Mouse (Mus musculus): Measurements from ENCODE around the gene Col4a2. TPM values are rescaled to one million over a fixed set of nuclear protein-coding genes. Genes with fewer than 3 reads are reported as not detected.

The Col4a2 gene
- polyA plus RNA-seq, 1 experiment from 2014 or later: 57.1 TPM

DNA sequence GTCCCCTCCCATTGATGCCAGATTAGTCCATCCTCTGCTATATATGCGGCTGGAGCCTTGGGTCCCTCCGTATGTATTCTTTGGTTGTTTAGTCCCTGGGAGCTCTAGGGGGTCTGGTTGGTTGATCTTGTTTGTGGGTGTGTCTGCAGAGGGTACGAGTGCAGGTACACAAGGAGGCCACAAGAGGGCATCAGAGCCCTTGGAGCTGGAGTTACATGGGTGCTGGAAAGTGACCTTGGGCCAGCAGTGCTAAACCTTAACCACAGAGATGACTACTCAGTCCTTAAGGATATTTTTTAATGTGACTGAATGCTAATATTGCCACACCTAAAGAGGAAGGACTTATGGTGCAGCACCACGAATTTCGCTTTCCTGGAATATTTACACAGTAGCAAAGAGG is 118.1 kb downstream of the Col4a2 start:
- Histone ChIP-seq H3K4me2 (replicated peaks; ENCODE audit: low read depth, low read length) (no peak overlapping the region), H3K27ac (ENCODE audit: low read length) (no peak overlapping the region), H3K9me3 (ENCODE audit: control insufficient read depth, low read depth, low read length) (no peaks in the 10 kb centered on the region), H3K27me3 (ENCODE audit: control insufficient read depth, insufficient read depth, low read length) (no peaks in the 10 kb centered on the region), H3K4me3 (ENCODE audit: low read depth, low read length) (no peak overlapping the region), H3K4me1 (ENCODE audit: control insufficient read depth, insufficient read depth, low read length) (no peaks in the 10 kb centered on the region), H3K9ac (replicated peaks; ENCODE audit: low read depth, low read length) (no peak overlapping the region), H3K36me3 (ENCODE audit: control insufficient read depth, insufficient read depth, low read length) (peaks cover 40% of the 10 kb centered on the region)
- WGBS: 62% methylated on average over 5 of the region's 5 CpGs
- ATAC-seq (ENCODE audit: insufficient number of reproducible peaks, insufficient read depth, low FRiP score, low read depth): no peak

GRCm38 (mm10) chr8:11437862-11438261 is 125.3 kb downstream of the Col4a2 start:
- Histone ChIP-seq H3K27me3 (ENCODE audit: control insufficient read depth, insufficient read depth, low read length) (no peaks in the 10 kb centered on the region), H3K27ac (ENCODE audit: low read length) (no peak overlapping the region), H3K4me2 (replicated peaks; ENCODE audit: low read depth, low read length) (no peak overlapping the region), H3K9me3 (ENCODE audit: control insufficient read depth, low read depth, low read length) (no peaks in the 10 kb centered on the region), H3K4me3 (ENCODE audit: low read depth, low read length) (no peak overlapping the region), H3K4me1 (ENCODE audit: control insufficient read depth, insufficient read depth, low read length) (no peaks in the 10 kb centered on the region), H3K9ac (replicated peaks; ENCODE audit: low read depth, low read length) (no peak overlapping the region), H3K36me3 (ENCODE audit: control insufficient read depth, insufficient read depth, low read length) (peaks cover 47% of the 10 kb centered on the region)
- no peak for ATAC-seq (ENCODE audit: insufficient number of reproducible peaks, insufficient read depth, low FRiP score, low read depth)
- 52% methylated on average over 12 of the region's 12 CpGs for WGBS

- ATAC-seq (ENCODE audit: insufficient number of reproducible peaks, insufficient read depth, low FRiP score, low read depth): no peak
- Histone ChIP-seq H3K9me3 (ENCODE audit: control insufficient read depth, low read depth, low read length) (no peaks in the 10 kb centered on the region), H3K27ac (ENCODE audit: low read length) (no peak overlapping the region), H3K4me3 (ENCODE audit: low read depth, low read length) (no peak overlapping the region), H3K4me1 (ENCODE audit: control insufficient read depth, insufficient read depth, low read length) (no peaks in the 10 kb centered on the region), H3K9ac (replicated peaks; ENCODE audit: low read depth, low read length) (no peak overlapping the region), H3K27me3 (ENCODE audit: control insufficient read depth, insufficient read depth, low read length) (no peaks in the 10 kb centered on the region), H3K4me2 (replicated peaks; ENCODE audit: low read depth, low read length) (no peak overlapping the region), H3K36me3 (ENCODE audit: control insufficient read depth, insufficient read depth, low read length) (peaks cover 40% of the 10 kb centered on the region)
- 92% methylated on average over 6 of the region's 6 CpGs for WGBS
Measured at GRCm38 (mm10) chr8:11441291-11441690, 128.7 kb downstream of the Col4a2 start.

DNA sequence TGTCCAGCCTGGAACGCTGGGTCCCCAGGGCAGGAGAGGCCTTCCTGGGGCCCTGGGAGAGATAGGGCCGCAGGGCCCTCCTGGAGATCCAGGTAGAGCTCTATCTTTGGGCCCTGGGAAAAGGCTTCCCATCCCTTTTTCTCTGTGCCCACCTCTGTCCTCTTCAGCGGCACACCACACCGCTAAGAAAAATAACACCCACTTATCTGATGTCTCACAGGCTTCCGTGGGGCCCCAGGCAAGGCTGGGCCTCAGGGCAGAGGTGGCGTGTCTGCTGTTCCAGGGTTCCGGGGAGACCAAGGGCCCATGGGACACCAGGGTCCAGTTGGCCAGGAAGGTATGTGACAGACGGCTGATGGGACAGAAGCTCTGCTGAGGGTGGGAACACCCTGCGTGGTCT is 131.0 kb downstream of the Col4a2 start:
- ATAC-seq (ENCODE audit: insufficient number of reproducible peaks, insufficient read depth, low FRiP score, low read depth): no peak
- no peaks in the 10 kb centered on the region for H3K4me1 ChIP-seq (ENCODE audit: control insufficient read depth, insufficient read depth, low read length)
- no peak overlapping the region for H3K9ac ChIP-seq (replicated peaks; ENCODE audit: low read depth, low read length)
- H3K27me3 ChIP-seq (ENCODE audit: control insufficient read depth, insufficient read depth, low read length): no peaks in the 10 kb centered on the region
- no peak overlapping the region for H3K4me3 ChIP-seq (ENCODE audit: low read depth, low read length)
- H3K27ac ChIP-seq (ENCODE audit: low read length): no peak overlapping the region
- H3K9me3 ChIP-seq (ENCODE audit: control insufficient read depth, low read depth, low read length): no peaks in the 10 kb centered on the region
- H3K4me2 ChIP-seq (replicated peaks; ENCODE audit: low read depth, low read length): no peak overlapping the region
- H3K36me3 ChIP-seq (ENCODE audit: control insufficient read depth, insufficient read depth, low read length): peaks cover 26% of the 10 kb centered on the region
- 87% methylated on average over 9 of the region's 9 CpGs for WGBS

DNA sequence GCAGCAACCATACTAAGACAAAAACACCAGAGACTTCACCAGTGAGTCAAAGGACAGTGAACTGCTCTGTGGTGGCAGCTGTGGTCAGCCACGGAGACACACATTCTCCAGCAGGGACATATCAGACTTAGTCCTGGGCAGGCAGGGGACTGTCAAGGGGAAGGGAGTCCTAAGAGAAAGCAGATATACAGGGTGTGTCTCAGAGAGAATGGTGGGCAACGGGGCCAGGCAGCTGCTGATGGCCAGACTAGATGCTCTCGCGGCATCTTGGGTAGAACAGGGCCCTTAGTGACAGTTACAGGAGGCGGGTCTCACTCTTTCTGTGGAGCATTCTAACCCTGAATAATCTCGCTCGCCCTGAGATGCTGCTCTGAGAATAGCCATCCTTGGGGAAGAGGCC is 131.6 kb downstream of the Col4a2 start:
- no peak overlapping the region for H3K4me3 ChIP-seq (ENCODE audit: low read depth, low read length)
- no peak overlapping the region for H3K9ac ChIP-seq (replicated peaks; ENCODE audit: low read depth, low read length)
- peaks cover 21% of the 10 kb centered on the region for H3K36me3 ChIP-seq (ENCODE audit: control insufficient read depth, insufficient read depth, low read length)
- no peaks in the 10 kb centered on the region for H3K4me1 ChIP-seq (ENCODE audit: control insufficient read depth, insufficient read depth, low read length)
- no peaks in the 10 kb centered on the region for H3K27me3 ChIP-seq (ENCODE audit: control insufficient read depth, insufficient read depth, low read length)
- no peak overlapping the region for H3K4me2 ChIP-seq (replicated peaks; ENCODE audit: low read depth, low read length)
- ATAC-seq (ENCODE audit: insufficient number of reproducible peaks, insufficient read depth, low FRiP score, low read depth): no peak
- no peak overlapping the region for H3K27ac ChIP-seq (ENCODE audit: low read length)
- no peaks in the 10 kb centered on the region for H3K9me3 ChIP-seq (ENCODE audit: control insufficient read depth, low read depth, low read length)
- 83% methylated on average over 7 of the region's 7 CpGs for WGBS

DNA sequence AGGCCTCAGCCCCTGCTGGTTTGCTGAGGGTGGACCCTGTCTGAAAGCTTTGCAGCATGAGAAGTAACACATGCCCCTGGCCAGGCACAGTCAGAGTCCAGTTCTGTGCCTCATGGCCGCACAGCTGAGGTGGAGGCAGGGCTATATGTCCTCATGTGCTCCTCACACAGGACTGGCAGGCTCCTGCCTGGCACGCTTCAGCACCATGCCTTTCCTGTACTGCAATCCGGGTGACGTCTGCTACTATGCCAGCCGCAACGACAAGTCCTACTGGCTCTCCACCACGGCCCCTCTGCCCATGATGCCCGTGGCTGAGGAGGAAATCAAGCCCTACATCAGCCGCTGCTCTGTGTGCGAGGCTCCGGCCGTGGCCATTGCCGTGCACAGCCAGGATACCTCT is 133.2 kb downstream of the Col4a2 start:
- no peak for ATAC-seq (ENCODE audit: insufficient number of reproducible peaks, insufficient read depth, low FRiP score, low read depth)
- Histone ChIP-seq H3K4me2 (replicated peaks; ENCODE audit: low read depth, low read length) (no peak overlapping the region), H3K9me3 (ENCODE audit: control insufficient read depth, low read depth, low read length) (no peaks in the 10 kb centered on the region), H3K27me3 (ENCODE audit: control insufficient read depth, insufficient read depth, low read length) (no peaks in the 10 kb centered on the region), H3K36me3 (ENCODE audit: control insufficient read depth, insufficient read depth, low read length) (peaks cover 17% of the 10 kb centered on the region), H3K4me1 (ENCODE audit: control insufficient read depth, insufficient read depth, low read length) (no peaks in the 10 kb centered on the region), H3K4me3 (ENCODE audit: low read depth, low read length) (no peak overlapping the region), H3K27ac (ENCODE audit: low read length) (no peak overlapping the region), H3K9ac (replicated peaks; ENCODE audit: low read depth, low read length) (no peak overlapping the region)
- 94% methylated on average over 13 of the region's 13 CpGs for WGBS

GRCm38 (mm10) chr8:11447910-11448570 is 135.4 kb downstream of the Col4a2 start:
- no peaks in the 10 kb centered on the region for H3K4me1 ChIP-seq (ENCODE audit: control insufficient read depth, insufficient read depth, low read length)
- H3K36me3 ChIP-seq (ENCODE audit: control insufficient read depth, insufficient read depth, low read length): peaks cover 7% of the 10 kb centered on the region
- H3K4me2 ChIP-seq (replicated peaks; ENCODE audit: low read depth, low read length): no peak overlapping the region
- H3K27me3 ChIP-seq (ENCODE audit: control insufficient read depth, insufficient read depth, low read length): no peaks in the 10 kb centered on the region
- H3K9me3 ChIP-seq (ENCODE audit: control insufficient read depth, low read depth, low read length): no peaks in the 10 kb centered on the region
- H3K9ac ChIP-seq (replicated peaks; ENCODE audit: low read depth, low read length): no peak overlapping the region
- H3K4me3 ChIP-seq (ENCODE audit: low read depth, low read length): no peak overlapping the region
- H3K27ac ChIP-seq (ENCODE audit: low read length): no peak overlapping the region
- 89% methylated on average over 23 of the region's 23 CpGs for WGBS
- ATAC-seq (ENCODE audit: insufficient number of reproducible peaks, insufficient read depth, low FRiP score, low read depth): no peak

- ATAC-seq (ENCODE audit: insufficient number of reproducible peaks, insufficient read depth, low FRiP score, low read depth): peak; percentile 56; the same call in 1 of the 2 replicates
- Histone ChIP-seq H3K27me3 (ENCODE audit: control insufficient read depth, insufficient read depth, low read length) (no peaks in the 10 kb centered on the region), H3K9me3 (ENCODE audit: control insufficient read depth, low read depth, low read length) (no peaks in the 10 kb centered on the region), H3K4me2 (replicated peaks; ENCODE audit: low read depth, low read length) (no peak overlapping the region), H3K27ac (ENCODE audit: low read length) (no peak overlapping the region), H3K4me3 (ENCODE audit: low read depth, low read length) (no peak overlapping the region), H3K9ac (replicated peaks; ENCODE audit: low read depth, low read length) (no peak overlapping the region), H3K36me3 (ENCODE audit: control insufficient read depth, insufficient read depth, low read length) (peaks cover 6% of the 10 kb centered on the region), H3K4me1 (ENCODE audit: control insufficient read depth, insufficient read depth, low read length) (no peaks in the 10 kb centered on the region)
- WGBS: 33% methylated on average over 8 of the region's 8 CpGs
Measured at GRCm38 (mm10) chr8:11450184-11451113, 137.8 kb downstream of the Col4a2 start.
